9 mouse cellular contexts compared by ENCODE assay signal in genomic region chr10:86463538-86464199, GRCm38 (mm10). TPM values are rescaled to one million over a fixed set of nuclear protein-coding genes. Genes with fewer than 3 reads are reported as not detected.
DNase-seq lines count a peak whose midpoint lies in the region; ATAC-seq and TF ChIP-seq lines count a peak whose summit lies in the region.
"Had no signal": no experiment of that assay in that cellular context is flagged by ENCODE, and none has a peak within 500 bp of the region (broad histone marks: within the 10 kb centered on the region; RNA-seq: fewer than 3 reads in every experiment).

No protein-coding gene starts in this region.

- no peaks in the 10 kb centered on the region for H3K9me3 ChIP-seq in ES-E14 (ENCODE audit: control insufficient read depth, insufficient read depth, low read depth, low read length)
- no peaks in the 10 kb centered on the region for H3K9me3 ChIP-seq in forebrain, embryonic 13.5 days (replicated peaks)
- H3K9me3 ChIP-seq in heart, postnatal 0 days (replicated peaks; ENCODE audit: control insufficient read depth, low read length) = no peaks in the 10 kb centered on the region
- no peaks in the 10 kb centered on the region for H3K9me3 ChIP-seq in liver, embryonic 14.5 days (ENCODE audit: control insufficient read depth, low read length)
- no peaks in the 10 kb centered on the region for H3K9me3 ChIP-seq in neural tube, embryonic 15.5 days (replicated peaks)
- H3K9me3 ChIP-seq: liver, embryonic 15.5 days had no signal

- DNase-seq in ES-E14 (ENCODE audit: low read depth, low spot score) = peak; percentile 54
- DNase-seq in c-Kit-positive CD71-positive TER-119-positive erythroid progenitor cells, embryonic 14.5 days (ENCODE audit: low spot score) = peak; percentile 42
- peak; percentile 80 for DNase-seq in heart, postnatal 0 days (ENCODE audit: low spot score)
- DNase-seq in kidney, postnatal 25 days = peak; percentile 82 to 91
- DNase-seq in liver, embryonic 14.5 days (ENCODE audit: low read depth in 3 of 3, low spot score in 3 of 3) = peak in 2 of 3 experiments; percentile 14 to 16
- DNase-seq in thymus, adult 2 months = peak; percentile 55

- peak; percentile 80 for ATAC-seq in forebrain, embryonic 13.5 days
- ATAC-seq in heart, postnatal 0 days (ENCODE audit: insufficient read depth, low read depth) = peak; percentile 83
- ATAC-seq in liver, embryonic 14.5 days (ENCODE audit: insufficient read depth) = no peak
- ATAC-seq in neural tube, embryonic 15.5 days (ENCODE audit: low FRiP score) = peak; percentile 88

- no peaks in the 10 kb centered on the region for H3K36me3 ChIP-seq in ES-E14 (ENCODE audit: control insufficient read depth, insufficient read depth, low read length, poor library complexity, severe bottlenecking)
- H3K36me3 ChIP-seq in forebrain, embryonic 13.5 days (ENCODE audit: poor library complexity, severe bottlenecking) = peaks cover 10% of the 10 kb centered on the region
- H3K36me3 ChIP-seq in heart, postnatal 0 days (replicated peaks; ENCODE audit: control insufficient read depth, insufficient read depth, low read length) = no peaks in the 10 kb centered on the region
- no peaks in the 10 kb centered on the region for H3K36me3 ChIP-seq in liver, embryonic 14.5 days (replicated peaks; ENCODE audit: control insufficient read depth, insufficient read depth, low read depth)
- H3K36me3 ChIP-seq in neural tube, embryonic 15.5 days = peaks cover 48% of the 10 kb centered on the region
- no peaks in the 10 kb centered on the region for H3K36me3 ChIP-seq in thymus, adult 2 months (ENCODE audit: control insufficient read depth, insufficient read depth, low read length)
- H3K36me3 ChIP-seq: liver, embryonic 15.5 days had no signal

- no peak for TF ChIP-seq POLR2A in thymus, adult 2 months (IDR thresholded peaks at IDR 0.05; ENCODE audit: control insufficient read depth, extremely low read depth, insufficient read depth, low read length, poor library complexity)

- no peak overlapping the region for H3K27ac ChIP-seq in ES-E14 (ENCODE audit: insufficient read depth, low read depth, low read length, poor library complexity, severe bottlenecking)
- H3K27ac ChIP-seq in forebrain, embryonic 13.5 days = no peak overlapping the region
- no peak overlapping the region for H3K27ac ChIP-seq in heart, postnatal 0 days (ENCODE audit: low read depth)
- H3K27ac ChIP-seq in liver, embryonic 14.5 days = no peak overlapping the region
- peak overlapping the region; percentile 64 for H3K27ac ChIP-seq in neural tube, embryonic 15.5 days (replicated peaks)
- no peak overlapping the region for H3K27ac ChIP-seq in thymus, adult 2 months (ENCODE audit: control insufficient read depth, insufficient read depth, low read length)
- H3K27ac ChIP-seq: liver, embryonic 15.5 days had no signal

- TF ChIP-seq CTCF in heart, postnatal 0 days (IDR thresholded peaks at IDR 0.05; ENCODE audit: low read depth) = peak; percentile 95
- TF ChIP-seq CTCF in liver, embryonic 14.5 days (IDR thresholded peaks at IDR 0.05; ENCODE audit: low read depth) = peak; percentile 84
- peak; percentile 70; the same call in 1 of the 2 replicates for TF ChIP-seq CTCF in thymus, adult 2 months (IDR thresholded peaks at IDR 0.05; ENCODE audit: borderline replicate concordance, control insufficient read depth, extremely low read depth, insufficient read depth, low read length, poor library complexity)

- H3K4me2 ChIP-seq in forebrain, embryonic 13.5 days = no peak overlapping the region
- no peak overlapping the region for H3K4me2 ChIP-seq in heart, postnatal 0 days (ENCODE audit: low read depth, low read length)
- H3K4me2 ChIP-seq in liver, embryonic 14.5 days (ENCODE audit: low read depth) = no peak overlapping the region
- H3K4me2 ChIP-seq in neural tube, embryonic 15.5 days = no peak overlapping the region
- H3K4me2 ChIP-seq: liver, embryonic 15.5 days had no signal

- in situ Hi-C loops in ES-E14 (cut with MboI; ENCODE audit: low sequenced_read_pairs in 2 of 2, unreplicated experiment in 2 of 2) = loop anchor here (5.0 to 10.0 kb wide), 2 partner anchors 399 to 496 kb away; no protein-coding TSS in a partner anchor

- H3K4me1 ChIP-seq in ES-E14 (ENCODE audit: control insufficient read depth in 2 of 2, insufficient read depth in 2 of 2, low read length in 2 of 2, poor library complexity in 1 of 2) = no peaks in the 10 kb centered on the region
- H3K4me1 ChIP-seq in forebrain, embryonic 13.5 days = peaks cover 21% of the 10 kb centered on the region
- H3K4me1 ChIP-seq in heart, postnatal 0 days (ENCODE audit: control insufficient read depth, insufficient read depth) = no peaks in the 10 kb centered on the region
- no peaks in the 10 kb centered on the region for H3K4me1 ChIP-seq in liver, embryonic 14.5 days (replicated peaks; ENCODE audit: control insufficient read depth in 2 of 2, insufficient read depth in 2 of 2, low read length in 1 of 2)
- peaks cover 8% of the 10 kb centered on the region; the same call in 1 of the 2 replicates for H3K4me1 ChIP-seq in neural tube, embryonic 15.5 days
- no peaks in the 10 kb centered on the region for H3K4me1 ChIP-seq in thymus, adult 2 months (replicated peaks; ENCODE audit: control insufficient read depth, insufficient read depth, low read length)
- H3K4me1 ChIP-seq: liver, embryonic 15.5 days had no signal

- no peak for TF ChIP-seq EP300 in heart, postnatal 0 days (IDR thresholded peaks at IDR 0.05; ENCODE audit: low read depth)
- no peak for TF ChIP-seq EP300 in liver, embryonic 14.5 days (IDR thresholded peaks at IDR 0.05; ENCODE audit: low read depth)

- H3K4me3 ChIP-seq in ES-E14 (ENCODE audit: insufficient read depth in 1 of 2, low read depth in 1 of 2, low read length in 2 of 2, poor library complexity in 1 of 2, severe bottlenecking in 1 of 2) = no peak overlapping the region
- H3K4me3 ChIP-seq in forebrain, embryonic 13.5 days = no peak overlapping the region
- H3K4me3 ChIP-seq in heart, postnatal 0 days (ENCODE audit: low read depth, low read length) = no peak overlapping the region
- H3K4me3 ChIP-seq in liver, embryonic 14.5 days (ENCODE audit: insufficient read depth in 1 of 2, low read depth in 2 of 2, low read length in 2 of 2) = no peak overlapping the region
- H3K4me3 ChIP-seq in neural tube, embryonic 15.5 days (replicated peaks) = no peak overlapping the region
- no peak overlapping the region for H3K4me3 ChIP-seq in thymus, adult 2 months (ENCODE audit: control insufficient read depth, insufficient read depth, low read length)
- H3K4me3 ChIP-seq: liver, embryonic 15.5 days had no signal

- 23% methylated on average over 5 of the region's 5 CpGs for WGBS in forebrain, embryonic 13.5 days
- 22% methylated on average over 5 of the region's 5 CpGs for WGBS in heart, postnatal 0 days
- WGBS in liver, embryonic 14.5 days (ENCODE audit: insufficient replicate concordance) = 23% methylated on average over 5 of the region's 5 CpGs
- WGBS in neural tube, embryonic 15.5 days = 26% methylated on average over 5 of the region's 5 CpGs
- 48% methylated on average over 5 of the region's 5 CpGs for WGBS in thymus, adult 2 months

- no peak overlapping the region for H3K9ac ChIP-seq in ES-E14 (ENCODE audit: insufficient read depth, low read depth, low read length, poor library complexity, severe bottlenecking)
- no peak overlapping the region for H3K9ac ChIP-seq in forebrain, embryonic 13.5 days
- no peak overlapping the region for H3K9ac ChIP-seq in heart, postnatal 0 days (replicated peaks; ENCODE audit: low read depth, low read length)
- H3K9ac ChIP-seq in liver, embryonic 14.5 days (replicated peaks) = no peak overlapping the region
- no peak overlapping the region for H3K9ac ChIP-seq in neural tube, embryonic 15.5 days (replicated peaks)
- H3K9ac ChIP-seq: liver, embryonic 15.5 days had no signal

- H3K27me3 ChIP-seq in forebrain, embryonic 13.5 days = no peaks in the 10 kb centered on the region
- H3K27me3 ChIP-seq in heart, postnatal 0 days (ENCODE audit: control insufficient read depth, insufficient read depth, low read length) = no peaks in the 10 kb centered on the region
- no peaks in the 10 kb centered on the region for H3K27me3 ChIP-seq in liver, embryonic 14.5 days (ENCODE audit: control insufficient read depth, insufficient read depth, low read length)
- no peaks in the 10 kb centered on the region for H3K27me3 ChIP-seq in neural tube, embryonic 15.5 days (replicated peaks)
- no peaks in the 10 kb centered on the region for H3K27me3 ChIP-seq in thymus, adult 2 months (ENCODE audit: control insufficient read depth, insufficient read depth, low read length)
- H3K27me3 ChIP-seq: liver, embryonic 15.5 days had no signal

TF ChIP-seq in ES-E14, 5 proteins besides CTCF, POLR2A, EP300 and RAD21:
- peak; percentile 99 for TF ChIP-seq ZC3H11A (IDR thresholded peaks at IDR 0.05; ENCODE audit: borderline replicate concordance, low read depth, low read length)
- TF ChIP-seq HCFC1 (IDR thresholded peaks at IDR 0.05; ENCODE audit: borderline replicate concordance, insufficient read depth, low read length) = no peak
- TF ChIP-seq CHD2 (IDR thresholded peaks at IDR 0.05; ENCODE audit: low read depth, low read length) = no peak
- no peak for TF ChIP-seq MAFK (IDR thresholded peaks at IDR 0.05; ENCODE audit: insufficient read depth, low read depth, low read length)
- no peak for TF ChIP-seq ZNF384 (IDR thresholded peaks at IDR 0.05; ENCODE audit: low read depth, low read length)

RNA-seq across cellular contexts. Expression of gene Syn3, which starts 35.0 kb away (rescaled TPM):
- total RNA-seq in ES-E14 (2012; rRNA removed) = 1.0 and 1.5 TPM in 2 replicates
- polyA plus RNA-seq in forebrain, embryonic 13.5 days (2015; fragmentation: Nextera tagmentation; extraction: Ambion mirVana) = 7.6 and 10.7 TPM in 2 replicates
- 0.15 TPM in 1 of 2 replicates, not detected in the other for total RNA-seq in heart, postnatal 0 days (2014; rRNA removed; ENCODE audit: low replicate concordance)
- polyA plus RNA-seq in heart, postnatal 0 days (2015; fragmentation: Nextera tagmentation; extraction: Ambion mirVana) = 0.48 and 0.60 TPM in 2 replicates
- 0.10 and 0.11 TPM in 2 replicates for polyA plus RNA-seq in liver, embryonic 14.5 days (2012; rRNA removed)
- polyA plus RNA-seq in liver, embryonic 14.5 days (2014; fragmentation: Nextera tagmentation; extraction: Ambion mirVana) = 0.14 and 0.15 TPM in 2 replicates
- 24.4 and 29.0 TPM in 2 replicates for polyA plus RNA-seq in neural tube, embryonic 15.5 days (2015; fragmentation: Nextera tagmentation; extraction: Ambion mirVana)
- polyA plus RNA-seq in thymus, adult 2 months (2012; rRNA removed) = 0.78 and 0.84 TPM in 2 replicates

Comparison
In these comparisons a context has a peak if more than half of its experiments do, and no peak if none do; other contexts are left out.
1. DNase-seq: peak in every context shown above with its lines; median percentile 86 in kidney, postnatal 25 days; 80 in heart, postnatal 0 days; 55 in thymus, adult 2 months; 54 in ES-E14; 42 in c-Kit-positive CD71-positive TER-119-positive erythroid progenitor cells, embryonic 14.5 days; 15 in liver, embryonic 14.5 days.